Mouse (Mus musculus): ENCODE results near the gene Vma21.

GRCm38 (mm10) chrX:71816401-71816857 is 705 bp downstream of the Vma21 start:
- TF ChIP-seq CTCF (IDR thresholded peaks at IDR 0.05; ENCODE audit: low read depth) (no peak), EP300 (IDR thresholded peaks at IDR 0.05; ENCODE audit: low read depth) (no peak)
